Mouse (Mus musculus) thymus, postnatal 25 days (tissue): Measurements from ENCODE around the gene Pacsin1.
"Not testable (repeated sequence)": the region's sequence is repeated elsewhere in the genome, so short reads cannot be mapped to it uniquely, and the experiment has no call there.

Source experiments
- DNase-seq: peaks from one replicate; pipeline ENCODE4 v3.0.0; 2022

Gene Pacsin1

GRCm38 (mm10) chr17:27636132-27637020 lies 18.9 kb upstream of the Pacsin1 start, which contains the start of gene Rps10:
Rps10 (minus strand) TSS chr17:27636669.
- DNase-seq, result no peak

- DNase-seq, result no peak
Measured at GRCm38 (mm10) chr17:27637333-27637732, 18.0 kb upstream of the Pacsin1 start.

- DNase-seq, result peak; percentile 36
Measured at GRCm38 (mm10) chr17:27638921-27639332, 16.4 kb upstream of the Pacsin1 start.

GRCm38 (mm10) chr17:27639851-27640250 lies 15.5 kb upstream of the Pacsin1 start:
- not testable (repeated sequence) for DNase-seq

GRCm38 (mm10) chr17:27642491-27643062 lies 12.7 kb upstream of the Pacsin1 start:
- DNase-seq, result no peak

- no peak for DNase-seq
Measured at GRCm38 (mm10) chr17:27643101-27643500, 12.2 kb upstream of the Pacsin1 start.

GRCm38 (mm10) chr17:27643756-27644155 lies 11.6 kb upstream of the Pacsin1 start:
- no peak for DNase-seq

GRCm38 (mm10) chr17:27644572-27644971 lies 10.7 kb upstream of the Pacsin1 start:
- no peak for DNase-seq

- DNase-seq, result no peak
Measured at GRCm38 (mm10) chr17:27645807-27646206, 9.5 kb upstream of the Pacsin1 start.

GRCm38 (mm10) chr17:27650160-27650559 lies 5.1 kb upstream of the Pacsin1 start:
- peak; percentile 75 for DNase-seq

GRCm38 (mm10) chr17:27650586-27650985 lies 4.7 kb upstream of the Pacsin1 start:
- DNase-seq, result no peak

- DNase-seq, result peak; percentile 55
Measured at GRCm38 (mm10) chr17:27652046-27652790, 3.1 kb upstream of the Pacsin1 start.

- no peak for DNase-seq
Measured at GRCm38 (mm10) chr17:27653253-27653959, 1.9 kb upstream of the Pacsin1 start.

GRCm38 (mm10) chr17:27656011-27656399 lies 696 bp downstream of the Pacsin1 start:
- DNase-seq, result peak; percentile 72

- no peak for DNase-seq
Measured at GRCm38 (mm10) chr17:27656414-27656813, 1.1 kb downstream of the Pacsin1 start.

GRCm38 (mm10) chr17:27657123-27657522 lies 1.8 kb downstream of the Pacsin1 start:
- DNase-seq, result no peak

GRCm38 (mm10) chr17:27658767-27659166 lies 3.5 kb downstream of the Pacsin1 start:
- DNase-seq, result no peak

- no peak for DNase-seq
Measured at GRCm38 (mm10) chr17:27671720-27672119, 16.4 kb downstream of the Pacsin1 start.

- DNase-seq, result no peak
Measured at GRCm38 (mm10) chr17:27673945-27674344, 18.6 kb downstream of the Pacsin1 start.

GRCm38 (mm10) chr17:27675453-27675852 lies 20.1 kb downstream of the Pacsin1 start:
- no peak for DNase-seq

GRCm38 (mm10) chr17:27676270-27676669 lies 21.0 kb downstream of the Pacsin1 start:
- no peak for DNase-seq

GRCm38 (mm10) chr17:27677756-27678155 lies 22.4 kb downstream of the Pacsin1 start:
- DNase-seq, result no peak
